Mouse (Mus musculus) megakaryocyte-erythroid progenitor cell, adult 5-6 weeks (primary cell): Measurements from ENCODE around the gene Doc2a. TPM values are rescaled to one million over a fixed set of nuclear protein-coding genes. Genes with fewer than 3 reads are reported as not detected.

Experiments
- ATAC-seq: replicated peaks from 2 replicates; pipeline ENCODE4 v1.8.0; 2016; ENCODE audit warnings: mild to moderate bottlenecking, inconsistent platforms; ENCODE audit not compliant: severe bottlenecking, poor library complexity, low FRiP score, low TSS enrichment
- total RNA-seq, 2 experiments: library from RNA; stranded (forward) in 1 of 2; stranded (reverse) in 1 of 2; fragments of 200-1000, 215-1000 nt in 1 of 2; fragments of >200 nt in 1 of 2; fragmentation: Nextera tagmentation in 1 of 2; gene quantifications; 2 replicates each; pipeline ENCODE4 v1.2.3; 2014 to 2017

Gene Doc2a
- total RNA-seq (2014; fragmentation: Nextera tagmentation) (not detected in 2 replicates), total RNA-seq (2017) (not detected in 2 replicates)

DNA sequence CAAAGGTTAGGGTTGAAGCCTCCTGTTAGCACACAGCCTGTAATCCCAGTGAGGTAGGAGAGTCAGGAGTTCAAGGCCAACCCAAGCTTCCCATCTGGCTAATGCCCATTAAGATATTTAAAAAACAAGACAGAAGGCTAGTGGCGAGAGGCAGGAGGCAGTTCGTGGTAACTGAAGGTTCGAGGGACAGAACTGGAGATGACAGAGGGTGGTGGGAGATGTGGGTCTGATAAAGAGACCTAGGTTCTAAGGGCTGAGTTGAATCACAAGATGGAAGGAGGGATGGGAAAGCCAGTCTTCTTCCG is at the start of gene Doc2a:
Gene Doc2a, plus strand, starts transcription at position 301 of the 305 bp plus-strand sequence.
- ATAC-seq, result no peak

DNA sequence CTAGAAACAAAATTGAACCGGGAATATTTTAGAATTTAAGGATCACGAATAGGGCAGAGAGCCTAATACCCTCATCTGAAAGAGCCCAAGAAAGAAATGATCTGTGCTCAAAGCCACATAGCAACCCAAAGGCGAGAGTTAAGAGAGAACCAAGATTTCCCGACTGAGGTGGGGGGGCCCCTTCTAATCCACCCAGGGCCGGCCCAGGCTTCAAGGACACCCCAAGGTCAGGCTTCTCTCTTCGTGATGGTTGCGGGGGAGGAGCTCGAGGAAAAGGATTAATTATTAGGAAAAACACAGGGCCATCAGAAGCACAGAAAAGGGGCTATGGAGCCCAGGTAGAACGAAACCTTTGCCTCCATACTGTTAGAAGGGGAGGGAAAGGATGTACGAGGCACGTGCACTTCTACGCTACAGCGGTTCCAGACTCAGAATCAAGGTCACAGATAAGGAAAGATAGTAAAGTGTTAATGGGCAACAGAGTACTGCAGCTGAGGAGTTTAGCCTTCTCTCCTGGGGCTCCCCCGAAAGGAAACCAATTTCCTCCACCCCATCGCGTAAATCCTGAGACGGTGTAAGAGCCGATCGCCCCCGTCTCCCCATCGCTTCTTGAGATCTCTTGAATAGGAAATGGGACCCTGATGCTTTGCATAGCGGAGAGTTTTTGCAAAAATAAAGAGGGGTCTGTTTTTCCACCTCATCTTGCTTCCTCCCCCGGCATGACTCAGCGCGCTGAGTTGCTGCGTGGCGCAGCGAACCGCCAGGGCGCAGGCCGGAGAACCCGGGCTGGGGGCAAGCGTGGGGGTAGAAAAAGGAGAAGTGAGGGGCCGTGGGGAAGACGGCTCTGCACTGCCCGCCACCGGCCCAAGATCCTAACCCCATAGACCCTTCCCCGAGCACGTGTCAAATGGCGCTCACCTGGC is 48.8 kb upstream of the Doc2a start:
- ATAC-seq, result peak; percentile 3; the same call in 1 of the 2 replicates

DNA sequence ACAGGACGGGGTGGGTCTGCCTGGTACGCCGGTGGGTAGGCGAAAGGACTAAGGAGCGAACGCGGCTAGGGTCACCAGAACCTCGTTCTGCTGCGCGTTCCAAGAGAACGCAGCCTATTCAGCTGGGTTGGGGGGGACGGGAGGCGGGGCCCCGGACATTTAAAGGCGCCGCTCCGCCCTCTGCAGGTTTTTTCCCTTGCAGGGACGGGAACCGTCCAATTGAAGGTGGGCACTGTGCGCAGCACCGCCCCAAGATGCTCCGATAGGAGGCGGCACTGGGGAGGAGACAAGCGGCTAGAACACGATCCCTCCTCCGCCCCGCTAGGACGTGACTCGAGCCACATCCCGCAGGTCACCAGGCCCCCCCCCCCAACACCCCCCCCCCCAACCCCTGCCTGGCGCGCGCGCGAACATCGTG is 48.2 kb upstream of the Doc2a start:
- ATAC-seq, result peak; percentile 81

DNA sequence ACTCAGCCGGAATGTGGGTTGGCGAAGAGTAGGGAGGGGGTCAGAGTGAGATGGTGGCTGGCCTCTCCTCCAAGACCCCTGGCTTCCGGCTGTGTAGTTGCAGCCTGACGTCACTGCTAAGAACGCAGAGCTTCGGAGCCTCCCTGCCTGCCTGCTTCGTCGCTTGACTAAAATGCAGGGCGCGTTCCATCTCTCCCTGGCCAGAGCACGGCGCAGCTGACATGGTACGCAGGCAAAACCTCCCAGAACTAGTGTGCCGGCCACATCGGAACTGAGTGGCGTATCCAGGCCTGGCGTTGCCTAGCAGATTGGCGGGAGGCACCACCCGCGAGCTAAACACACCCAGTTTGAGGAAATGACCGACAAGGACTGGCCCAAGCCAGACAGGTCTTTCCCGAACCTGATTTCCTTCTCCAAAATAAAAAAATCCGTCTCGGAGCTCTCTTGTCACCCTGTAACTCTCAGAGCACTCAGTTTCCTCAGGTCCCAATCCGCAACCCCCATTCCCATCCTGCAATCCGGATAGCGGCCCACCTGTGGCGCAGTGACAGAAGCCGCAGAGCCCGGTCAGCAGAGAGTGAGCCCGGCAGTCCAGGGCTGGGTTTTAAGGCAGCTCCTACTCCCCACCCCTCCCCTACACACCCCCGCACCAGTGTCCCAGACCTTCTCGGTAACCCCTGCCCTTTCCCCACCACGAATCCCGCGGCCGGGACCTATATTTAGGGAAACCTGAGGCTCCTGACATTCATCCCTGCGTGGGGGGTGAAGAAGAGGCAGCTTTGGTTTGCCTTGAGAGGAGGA is 47.5 kb upstream of the Doc2a start:
- peak; percentile 52 for ATAC-seq

DNA sequence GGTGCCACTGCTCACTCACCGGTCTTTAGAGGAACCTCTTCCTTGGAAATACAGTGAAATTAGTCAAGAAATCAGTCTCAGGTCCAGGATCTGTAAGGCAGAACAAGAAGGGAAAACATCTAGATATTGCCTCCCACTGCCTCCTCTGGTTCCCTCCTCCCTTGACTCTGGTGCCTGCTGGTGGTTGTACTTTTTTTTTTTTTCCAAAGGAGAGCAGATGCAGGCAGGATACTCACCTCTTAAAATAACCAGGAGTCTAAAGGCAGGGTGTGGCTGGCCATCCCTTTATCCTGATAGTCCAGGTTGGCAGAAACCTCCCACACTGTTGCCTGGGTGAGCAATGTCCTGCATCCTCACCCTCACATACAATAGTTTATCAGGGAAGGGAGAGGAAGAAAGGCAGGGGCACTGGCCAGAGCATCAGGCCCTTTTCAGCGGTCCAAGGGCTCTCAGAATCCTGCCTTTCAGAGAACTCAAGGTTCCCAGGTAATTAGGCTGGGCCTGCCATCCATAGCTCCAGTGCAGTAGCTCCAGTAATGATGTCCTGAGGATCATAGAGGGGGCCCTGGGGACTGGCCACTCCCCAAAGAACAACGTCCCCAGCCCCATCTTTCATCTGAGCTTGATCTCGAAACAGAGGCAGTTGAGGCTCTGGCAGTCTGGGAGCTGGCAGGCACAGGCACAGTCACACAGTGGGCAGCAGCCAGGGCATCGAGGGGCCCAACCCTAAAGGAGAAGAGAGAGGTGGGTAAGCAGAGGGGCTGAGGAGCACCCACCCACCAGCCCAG is 46.8 kb upstream of the Doc2a start:
- ATAC-seq, result no peak

DNA sequence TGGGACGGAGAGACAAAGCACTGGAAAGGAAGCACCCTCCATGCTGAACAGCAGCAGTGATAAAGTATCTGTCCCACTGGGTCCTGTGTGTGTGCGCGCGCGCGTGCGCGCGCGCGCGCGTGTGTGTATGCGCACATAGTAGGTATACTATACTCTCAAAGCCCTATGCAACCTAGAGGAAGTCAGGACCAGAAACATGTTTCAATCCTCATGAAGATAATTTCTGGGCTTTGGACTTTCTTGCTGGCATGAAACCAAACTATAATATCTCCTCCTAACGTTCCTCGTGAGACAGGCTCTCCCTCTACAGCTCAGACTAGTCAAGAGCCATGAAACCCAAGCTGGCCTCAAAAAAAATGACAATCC is 46.2 kb upstream of the Doc2a start:
- ATAC-seq, result no peak

GRCm38 (mm10) chr7:126802134-126802889 is 44.9 kb upstream of the Doc2a start:
- ATAC-seq, result no peak

- no peak for ATAC-seq
These were observed 44.0 kb upstream of the Doc2a start for GRCm38 (mm10) chr7:126803181-126803580.

DNA sequence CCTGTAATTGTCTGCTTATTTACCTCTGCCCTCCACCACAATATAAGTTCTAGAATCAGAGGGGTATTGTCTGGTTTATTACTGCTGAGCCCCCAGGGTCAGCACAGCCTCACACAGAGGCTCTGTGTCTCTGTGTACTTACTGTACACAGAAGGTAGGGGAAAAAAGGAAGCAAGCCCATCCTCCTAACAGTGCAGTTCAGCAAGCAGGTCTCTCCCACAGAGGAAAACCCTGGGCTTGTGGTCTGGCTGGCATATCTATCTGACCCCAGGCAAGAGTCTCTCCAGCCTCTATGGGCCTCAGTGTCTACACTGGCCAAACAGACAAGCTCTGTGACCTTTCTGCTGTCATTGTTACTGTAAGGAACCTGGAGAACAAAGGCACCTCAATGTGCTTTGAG is 43.5 kb upstream of the Doc2a start:
- ATAC-seq, result no peak

GRCm38 (mm10) chr7:126806956-126807355 is 40.3 kb upstream of the Doc2a start:
- ATAC-seq, result no peak

DNA sequence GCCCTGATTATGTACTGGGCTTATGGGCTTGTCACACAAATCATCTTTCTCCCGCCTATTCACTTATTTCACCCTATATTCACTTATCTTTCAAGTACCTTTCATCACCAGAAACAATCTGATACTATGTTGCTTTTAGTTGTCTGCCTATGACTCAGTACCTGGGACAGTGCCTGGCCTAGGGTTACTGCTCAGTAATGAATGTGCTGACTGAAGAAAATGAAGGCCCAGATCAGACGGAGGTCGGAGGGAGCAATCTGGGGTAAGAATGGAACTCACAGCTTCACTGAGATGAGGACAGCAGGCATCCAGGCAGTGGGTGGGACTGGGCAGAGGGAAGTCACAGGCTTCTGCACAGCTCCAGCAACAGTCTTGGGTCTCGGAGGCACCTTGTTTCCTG is 39.8 kb upstream of the Doc2a start:
- ATAC-seq, result no peak

- ATAC-seq, result peak; percentile 82
These were observed 38.3 kb upstream of the Doc2a start for GRCm38 (mm10) chr7:126808703-126809455.

DNA sequence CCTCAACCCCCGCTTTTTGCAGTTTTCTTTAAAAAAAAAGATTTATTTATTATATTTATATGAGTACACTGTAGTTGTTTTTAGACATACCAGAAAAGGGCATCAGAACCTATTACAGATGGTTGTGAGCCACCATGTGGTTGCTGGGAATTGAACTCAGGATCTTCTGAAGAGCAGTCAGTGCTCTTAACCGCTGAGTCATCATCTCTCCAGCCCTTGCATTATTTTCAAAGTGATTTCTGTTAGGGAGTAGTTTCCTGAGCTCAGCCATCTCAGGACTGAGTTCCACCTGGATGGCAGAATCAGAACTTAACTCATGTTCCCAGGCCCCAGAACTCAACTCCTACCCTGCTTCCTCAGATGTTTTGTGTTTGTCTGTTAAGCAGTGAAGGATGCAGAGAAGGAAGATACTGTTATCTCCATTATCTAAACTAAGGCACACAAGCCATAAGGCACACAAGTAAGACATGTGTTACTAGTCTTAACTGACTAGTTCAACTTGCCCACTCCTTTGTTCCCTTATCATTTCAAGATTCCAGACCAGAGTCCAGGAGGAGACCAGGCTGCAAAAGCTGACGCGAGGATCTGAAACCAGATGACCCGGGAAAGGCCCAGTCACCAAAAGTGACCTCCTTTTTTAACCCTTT is 37.4 kb upstream of the Doc2a start:
- no peak for ATAC-seq

- ATAC-seq, result no peak
These were observed 31.4 kb upstream of the Doc2a start for GRCm38 (mm10) chr7:126815726-126816222.

DNA sequence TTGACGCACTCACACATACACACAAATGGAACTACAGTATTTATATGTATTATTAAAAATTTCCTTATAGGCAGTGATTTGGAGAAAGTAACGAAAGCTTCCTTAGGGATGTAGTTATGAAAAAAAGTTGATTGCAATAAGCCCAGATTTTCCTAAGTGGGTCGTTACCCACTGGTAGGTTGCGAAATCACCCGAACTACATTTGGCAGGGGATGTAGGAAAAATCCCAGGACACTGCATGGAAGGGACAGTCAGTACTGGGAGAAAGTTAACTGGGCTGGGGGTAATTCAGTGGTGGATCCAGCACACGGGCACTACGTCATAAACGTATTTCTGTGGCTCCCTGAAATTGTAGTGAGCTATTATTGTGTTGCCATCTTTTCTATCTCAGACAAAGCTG is 30.7 kb upstream of the Doc2a start:
- ATAC-seq, result no peak

DNA sequence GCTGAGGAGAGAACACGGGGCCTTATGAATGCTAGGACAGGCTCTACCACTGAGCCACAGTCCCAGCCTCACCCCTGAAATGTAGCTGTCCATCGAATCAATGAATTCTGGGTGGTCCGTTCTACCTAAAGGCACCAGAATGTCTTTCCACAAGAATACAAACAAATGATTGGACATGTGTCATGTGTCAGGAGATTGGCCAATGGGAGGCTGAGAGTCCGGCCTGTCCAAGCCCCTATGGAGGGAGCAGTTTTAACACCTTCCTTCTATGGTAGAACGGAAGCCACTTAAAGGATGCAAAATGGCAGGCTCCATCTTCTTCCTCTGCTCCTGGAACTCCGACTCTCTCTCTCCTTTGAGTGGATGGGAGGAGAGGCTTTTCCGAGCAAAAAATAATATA is 29.6 kb upstream of the Doc2a start:
- no peak for ATAC-seq

GRCm38 (mm10) chr7:126818818-126819217 is 28.4 kb upstream of the Doc2a start:
- no peak for ATAC-seq
